Mouse (Mus musculus): ENCODE results near the gene Lmx1b.

Gene Lmx1b

DNA sequence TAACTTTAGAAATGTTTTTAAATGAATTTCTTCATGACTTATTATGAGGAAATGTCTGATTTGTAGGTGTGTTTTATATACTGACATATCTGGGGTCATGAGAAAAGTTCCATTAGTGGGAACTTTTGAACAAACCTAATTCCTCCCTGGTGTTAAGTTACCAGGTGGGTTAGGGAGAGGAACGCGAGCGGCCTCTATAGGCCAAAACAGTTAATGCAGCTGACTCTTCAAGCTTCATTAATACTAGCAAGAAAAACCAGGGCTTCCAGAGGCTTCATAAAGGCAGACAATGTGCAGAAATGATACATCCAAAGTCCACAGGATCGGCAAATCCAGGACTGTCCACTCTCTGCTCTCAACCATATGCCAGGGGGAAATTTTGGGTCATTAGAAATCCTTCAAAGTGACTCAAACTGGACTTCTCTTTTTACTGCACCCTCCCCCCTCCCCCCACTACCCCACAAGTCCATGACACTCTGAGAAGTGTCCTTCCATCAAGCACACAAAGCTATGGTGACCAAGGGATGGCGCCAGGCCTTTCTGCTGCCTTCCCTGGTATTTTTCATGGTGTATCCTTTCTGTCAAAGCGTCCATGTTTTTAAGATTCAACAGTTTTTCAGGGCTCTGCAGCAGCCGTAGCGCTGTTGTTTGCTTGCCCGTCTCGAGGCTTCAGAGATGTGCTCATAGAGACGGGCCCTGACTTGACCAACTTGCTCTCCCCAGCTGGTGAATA, 97.4 kb downstream of the Lmx1b start:
- no peak for DNase-seq (ENCODE audit: low spot score)

GRCm38 (mm10) chr2:33525274-33526055, 114.8 kb downstream of the Lmx1b start:
- DNase-seq (ENCODE audit: low spot score) = no peak

DNA sequence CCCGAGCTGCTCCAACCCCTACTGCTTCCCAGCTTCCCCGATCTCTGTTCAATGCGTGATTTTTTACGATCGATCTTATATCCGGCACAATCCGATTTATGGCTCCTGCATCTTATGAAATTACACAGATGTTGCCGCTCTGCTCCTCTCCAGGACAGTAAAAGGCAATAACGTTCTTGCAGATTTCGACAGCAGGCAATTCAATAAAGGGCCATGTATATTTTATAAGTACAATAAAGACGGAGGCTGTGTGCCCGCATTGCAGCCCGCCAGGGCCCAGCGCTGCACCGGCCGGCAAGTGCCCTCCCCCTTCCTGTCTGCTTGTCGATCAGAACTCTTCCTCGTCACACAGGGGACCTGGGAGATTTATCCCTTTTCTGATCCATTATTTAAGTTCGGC, 124.5 kb downstream of the Lmx1b start:
- no peak for DNase-seq (ENCODE audit: low spot score)

DNA sequence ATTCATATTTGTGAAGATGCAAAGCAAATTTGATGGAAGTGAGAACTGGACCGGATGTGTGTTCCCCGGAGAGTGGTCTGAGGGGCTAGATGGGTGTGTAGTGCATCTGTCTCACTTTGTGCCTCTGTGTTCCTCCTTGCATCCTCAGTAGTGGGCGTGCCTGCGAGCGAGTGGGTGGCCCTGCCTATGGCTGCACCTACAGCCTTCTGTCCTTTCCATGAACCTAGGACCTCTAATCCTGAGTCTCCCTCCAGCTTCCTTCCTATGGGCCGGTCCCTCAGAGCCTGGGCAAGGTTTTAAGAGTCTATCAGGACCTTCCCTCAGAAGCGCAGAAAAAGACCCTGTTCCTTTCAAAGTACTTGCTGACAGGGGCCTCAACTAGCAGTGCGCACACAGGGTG, 124.9 kb downstream of the Lmx1b start:
- DNase-seq (ENCODE audit: low spot score) = no peak
